Mouse (Mus musculus) erythroid progenitor cell, adult 5-6 weeks (primary cell): ENCODE results near the gene Stim2. TPM values are rescaled to one million over a fixed set of nuclear protein-coding genes. Genes with fewer than 3 reads are reported as not detected.

Experiments used
- ATAC-seq: replicated peaks from 2 replicates; pipeline ENCODE4 v1.8.0; 2016; ENCODE audit warnings: moderate number of reproducible peaks, mild to moderate bottlenecking, moderate TSS enrichment, inconsistent platforms; ENCODE audit not compliant: poor library complexity, low FRiP score, severe bottlenecking
- total RNA-seq, 2 experiments: library from RNA; stranded (forward) in 1 of 2; stranded (reverse) in 1 of 2; fragments of 150-400 nt in 1 of 2; fragments of 186-747, 209-891 nt in 1 of 2; gene quantifications; 2 replicates each; pipeline versions ENCODE4 v1.2.3 to v1.2.4; 2015 to 2017; ENCODE audit warnings: low replicate concordance in 2 of 2

Gene Stim2
- total RNA-seq, 2 experiments from 2014 or later = 5.0 to 8.0 TPM

DNA sequence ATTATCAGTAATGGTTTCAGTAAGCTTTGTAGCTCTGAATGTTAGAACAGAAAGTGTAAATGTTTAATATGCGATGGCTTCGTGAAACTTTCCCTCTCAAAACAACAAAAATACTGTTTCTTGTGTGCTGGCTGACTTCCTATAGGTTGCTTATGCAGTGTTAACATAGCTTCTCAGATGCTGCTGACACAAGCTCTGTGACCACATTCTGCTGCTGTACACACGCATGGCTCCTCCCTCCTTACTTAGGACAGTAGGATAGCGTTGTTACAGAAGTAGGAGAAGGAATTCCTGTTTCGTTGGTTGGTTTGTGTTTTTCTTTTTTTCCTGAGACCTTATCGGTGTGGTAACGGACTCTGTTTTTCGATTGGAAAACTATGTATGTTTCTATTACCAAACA, 42.2 kb downstream of the Stim2 start:
- ATAC-seq = no peak

DNA sequence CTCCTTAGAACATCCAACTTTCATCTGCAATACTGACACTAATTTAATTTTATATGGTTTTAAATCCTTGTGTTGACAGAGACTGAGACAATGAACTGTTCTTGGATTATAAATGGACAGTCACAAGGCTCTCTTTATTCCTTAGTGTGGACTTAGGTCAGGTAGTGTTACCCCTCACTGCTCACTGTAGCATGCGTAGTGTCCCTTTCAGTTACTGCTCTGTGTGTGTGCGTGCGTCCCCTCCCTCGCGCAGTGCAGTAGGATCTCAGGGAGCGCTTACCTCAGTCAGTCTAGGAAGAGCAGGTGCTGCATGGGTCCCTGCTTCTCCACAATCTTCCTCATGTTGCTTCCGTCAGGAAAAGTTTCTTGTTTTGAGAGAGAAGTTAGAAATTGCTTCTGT, 43.7 kb downstream of the Stim2 start:
- no peak for ATAC-seq

DNA sequence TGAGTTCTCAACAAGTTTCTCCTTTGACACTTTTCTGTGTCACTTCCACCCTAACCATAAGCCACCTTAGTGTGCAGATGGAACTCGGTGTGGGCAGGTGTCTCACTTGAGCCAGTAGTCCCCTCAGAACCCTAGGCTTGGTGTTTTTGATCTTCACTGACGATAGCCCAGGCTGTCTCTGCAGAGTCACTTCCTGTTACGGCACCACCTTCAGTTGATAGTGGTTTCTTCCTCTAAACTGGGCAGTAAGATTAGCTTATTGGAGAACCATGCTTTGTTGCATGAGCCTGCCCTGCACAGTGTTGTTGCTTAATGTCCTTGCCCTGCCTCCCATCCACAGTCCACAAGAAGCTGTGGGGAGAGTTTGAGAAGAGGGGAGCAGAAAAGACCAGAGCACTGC, 47.2 kb downstream of the Stim2 start:
- no peak for ATAC-seq

DNA sequence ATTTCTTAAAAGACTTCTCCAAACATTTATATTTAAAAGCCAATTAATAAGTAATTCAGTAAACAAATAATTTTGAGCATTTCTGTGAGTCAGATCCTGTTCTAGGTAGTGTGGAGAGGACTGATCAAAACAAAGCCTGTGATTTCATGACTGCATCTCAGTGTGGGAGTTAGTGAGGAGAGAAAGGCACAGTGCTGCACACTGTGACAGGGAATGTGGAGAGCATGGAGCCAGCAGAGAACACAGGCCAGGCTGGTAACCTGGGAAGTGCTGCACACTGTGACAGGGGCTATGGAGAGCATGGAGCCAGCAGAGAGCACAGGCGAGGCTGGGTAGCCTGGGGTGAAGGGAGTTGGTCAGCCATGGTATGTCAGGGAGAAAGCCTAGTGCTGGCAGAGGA, 48.1 kb downstream of the Stim2 start:
- no peak for ATAC-seq

DNA sequence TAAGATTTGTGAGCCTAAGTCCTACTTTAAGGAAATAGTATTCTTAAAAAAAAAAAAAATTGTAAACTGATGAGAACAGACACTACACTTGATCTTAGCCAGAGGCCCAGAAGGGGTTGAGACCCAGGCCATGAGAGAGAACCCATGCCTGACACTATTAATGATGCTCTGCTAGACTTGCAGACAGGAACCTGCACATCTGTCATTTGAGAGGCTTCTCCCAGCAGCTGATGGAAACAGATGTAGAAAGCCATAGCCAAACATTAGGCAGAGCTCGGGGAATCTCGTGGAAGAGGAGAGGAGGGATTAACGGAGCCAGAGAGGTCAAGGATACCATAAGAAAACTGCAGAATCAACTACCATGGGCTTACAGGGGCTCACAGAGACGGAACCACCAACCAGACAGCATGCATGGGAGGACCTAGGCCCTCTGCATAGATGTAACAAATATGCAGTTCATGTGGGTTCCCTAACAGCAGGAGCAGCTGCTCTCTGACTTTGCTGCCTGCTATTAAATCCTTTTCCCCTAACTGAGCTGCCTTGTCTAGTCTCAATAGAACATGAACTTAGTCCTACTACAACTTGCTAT, 50.9 kb downstream of the Stim2 start:
- ATAC-seq = no peak

DNA sequence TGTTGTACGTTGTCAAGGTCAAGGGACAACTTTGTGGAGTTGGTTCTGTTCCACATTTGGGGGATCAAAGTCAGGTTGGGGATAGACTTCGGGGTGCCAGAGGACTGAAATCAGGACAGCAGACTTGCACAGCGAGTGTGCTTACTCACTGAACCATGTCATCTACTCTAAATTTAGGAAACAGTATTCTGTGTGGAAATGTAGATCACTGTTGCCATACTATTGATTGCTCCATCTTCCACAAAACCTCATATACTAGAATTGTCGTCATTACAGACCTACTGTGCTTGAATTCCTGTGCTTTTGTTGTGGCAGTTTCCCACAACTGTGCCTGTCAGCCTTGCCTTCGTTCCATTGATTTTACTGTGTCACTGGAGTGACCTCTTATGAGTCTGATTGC, 51.6 kb downstream of the Stim2 start:
- ATAC-seq = no peak

DNA sequence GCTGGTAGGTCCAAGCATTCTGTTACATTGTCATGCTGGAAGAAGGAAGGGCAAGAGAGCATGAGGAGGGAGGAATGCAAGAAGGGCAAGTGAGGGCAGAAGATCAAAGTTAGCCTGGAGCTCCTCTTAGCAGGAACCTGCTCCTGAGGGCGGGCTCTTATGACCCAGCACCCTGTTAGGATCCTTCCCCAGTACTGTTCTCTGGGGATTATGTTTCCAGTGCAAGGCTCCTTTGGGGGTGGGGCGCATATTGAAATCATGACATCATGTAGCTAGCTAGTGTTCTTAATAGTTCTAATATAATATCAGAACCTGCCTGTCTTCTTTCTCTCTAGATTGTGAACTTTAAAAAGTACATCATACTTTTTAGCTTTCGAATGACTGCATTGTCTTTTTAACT, 52.8 kb downstream of the Stim2 start:
- no peak for ATAC-seq

DNA sequence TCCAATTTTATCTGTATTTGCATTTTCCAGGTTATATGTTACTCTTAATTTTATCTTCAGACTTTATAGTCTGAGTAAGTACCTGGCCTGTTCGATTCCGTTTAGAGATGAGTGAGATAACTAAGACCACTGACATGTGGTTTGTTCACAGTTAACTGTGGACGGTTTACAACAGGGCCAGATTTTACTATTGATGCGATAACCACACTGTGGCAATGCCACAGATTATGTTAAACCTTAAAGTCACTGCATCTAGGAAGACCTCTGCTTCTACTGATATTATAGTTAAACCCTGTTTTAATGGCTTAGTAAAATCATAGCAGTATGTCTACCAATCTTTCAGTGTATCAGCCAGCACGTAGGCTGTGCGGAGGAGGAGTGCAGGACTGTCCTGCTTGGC, 53.9 kb downstream of the Stim2 start:
- ATAC-seq = no peak

DNA sequence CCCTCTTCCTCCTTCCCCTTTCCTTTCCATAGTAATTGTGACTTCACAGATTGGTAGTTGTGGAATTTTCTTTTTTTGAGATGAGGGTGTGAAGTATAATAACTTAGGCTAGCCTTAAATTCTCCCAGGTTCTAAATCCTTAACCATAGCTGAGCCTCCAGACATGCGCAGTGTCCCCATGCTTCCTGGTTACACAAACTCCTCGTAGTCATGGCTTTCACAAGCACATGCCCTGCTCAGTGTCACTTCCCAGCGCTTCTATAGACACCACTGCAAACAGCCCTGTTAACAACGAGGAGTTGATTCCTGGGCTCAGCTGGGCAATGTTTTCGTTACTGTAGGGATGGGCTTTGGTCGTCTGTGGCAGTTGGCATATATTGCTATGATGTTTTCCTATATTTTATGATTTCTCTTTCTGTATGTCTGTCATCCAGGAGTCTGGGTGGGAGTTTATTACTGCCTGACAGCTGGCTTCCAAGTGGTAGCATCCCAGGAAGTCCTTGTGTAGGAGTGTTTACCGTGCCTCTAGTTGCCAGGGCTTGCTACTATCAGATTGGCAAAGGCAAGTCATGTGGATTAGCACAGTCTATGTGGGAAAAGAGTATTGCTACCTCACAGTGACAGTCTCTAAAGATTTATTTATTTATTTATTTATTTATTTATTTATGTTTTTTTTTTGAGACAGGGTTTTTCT, 55.5 kb downstream of the Stim2 start:
- ATAC-seq = no peak

DNA sequence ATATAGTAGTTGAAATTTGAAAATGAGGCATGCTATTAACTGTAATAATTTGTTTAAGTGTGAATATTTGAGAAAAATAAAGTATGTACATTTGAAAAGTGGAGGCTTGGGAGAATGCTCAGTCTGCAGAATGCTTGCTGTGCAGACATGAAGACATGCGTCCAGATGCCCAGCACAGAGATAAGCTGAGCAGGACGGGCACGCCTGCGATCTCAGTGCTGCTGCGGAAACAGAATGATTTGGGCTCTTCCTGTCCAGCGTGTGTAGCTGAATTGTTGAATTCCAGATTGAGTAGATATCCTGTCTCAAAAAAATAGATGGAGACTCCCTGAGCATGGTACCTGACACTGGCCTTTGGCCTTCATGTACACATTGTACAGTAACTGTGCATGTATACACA, 58.0 kb downstream of the Stim2 start:
- no peak for ATAC-seq

DNA sequence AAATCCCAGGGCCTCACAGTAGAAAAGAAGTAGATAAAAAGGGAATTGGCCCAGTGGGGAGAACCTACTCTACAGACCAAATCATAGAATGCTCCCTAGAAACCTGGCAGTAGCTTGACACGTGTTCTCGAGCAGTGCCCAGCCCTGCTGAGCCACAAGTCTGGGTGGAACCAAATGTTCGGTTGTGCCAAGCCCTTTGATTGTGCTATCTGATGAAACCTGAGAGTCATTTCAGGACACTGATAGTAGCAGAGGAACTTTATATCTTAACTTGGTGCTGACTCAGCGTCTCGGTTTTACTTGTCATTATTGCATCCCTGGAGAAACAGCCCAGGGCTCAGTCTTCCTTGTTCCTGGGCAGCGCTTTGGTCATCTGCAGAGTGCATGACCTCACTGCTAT, 61.7 kb downstream of the Stim2 start:
- no peak for ATAC-seq

DNA sequence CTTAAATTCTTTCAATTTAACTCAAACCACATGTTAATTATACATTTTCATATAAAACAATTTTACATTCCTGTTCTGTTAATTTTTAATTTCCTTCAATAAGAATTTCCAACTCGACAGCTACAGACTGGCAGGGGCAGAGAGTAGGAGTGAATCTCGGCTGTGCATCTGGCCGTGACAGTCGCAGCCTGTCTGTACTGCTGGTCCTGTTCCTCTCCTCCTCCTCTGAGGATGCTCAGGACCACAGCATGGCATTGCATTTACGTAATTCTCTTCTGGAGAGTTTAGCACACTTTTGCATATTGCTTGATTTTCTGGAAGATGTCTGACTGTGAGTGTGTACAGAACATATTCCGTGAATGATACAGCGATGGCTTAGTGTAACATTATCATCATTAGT, 63.8 kb downstream of the Stim2 start:
- no peak for ATAC-seq

DNA sequence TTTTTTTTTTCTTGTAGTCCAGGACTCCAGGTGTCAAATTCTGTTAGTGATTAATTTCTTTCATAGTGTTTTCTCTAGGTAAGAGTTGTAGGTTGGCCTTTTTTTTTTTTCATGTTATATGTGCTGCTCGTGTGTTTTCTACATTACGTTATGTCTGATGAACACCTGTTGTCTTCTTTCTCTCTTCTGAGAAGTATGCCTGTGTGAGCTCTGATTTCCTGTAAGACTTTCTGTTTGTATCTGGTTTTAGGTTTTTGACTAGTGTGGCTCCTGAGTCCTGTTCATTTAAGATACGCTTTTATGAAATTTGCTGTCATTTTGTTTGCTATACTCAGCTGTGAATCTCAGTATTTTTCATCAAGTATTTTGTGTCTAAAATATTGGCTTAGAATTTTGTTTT, 69.3 kb downstream of the Stim2 start:
- ATAC-seq = no peak

DNA sequence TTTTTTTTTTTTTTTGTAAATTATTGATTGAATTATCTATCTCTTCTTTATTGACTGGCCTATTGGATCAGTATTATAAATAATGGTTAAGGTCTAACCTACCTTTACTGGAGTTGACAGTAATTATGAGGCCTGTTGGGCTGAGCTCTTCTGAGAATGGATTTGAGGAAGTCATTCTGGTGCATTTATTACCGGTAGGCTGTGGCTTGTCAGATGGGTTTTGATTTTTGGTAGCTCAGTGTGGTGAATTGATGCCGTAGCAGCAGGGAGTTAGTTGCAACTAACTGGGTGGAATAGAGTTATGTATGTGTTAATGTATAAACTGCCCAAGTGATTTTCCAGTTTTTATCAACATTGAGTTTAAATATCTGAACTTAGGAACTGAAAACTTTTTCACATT, 72.2 kb downstream of the Stim2 start:
- ATAC-seq = no peak

DNA sequence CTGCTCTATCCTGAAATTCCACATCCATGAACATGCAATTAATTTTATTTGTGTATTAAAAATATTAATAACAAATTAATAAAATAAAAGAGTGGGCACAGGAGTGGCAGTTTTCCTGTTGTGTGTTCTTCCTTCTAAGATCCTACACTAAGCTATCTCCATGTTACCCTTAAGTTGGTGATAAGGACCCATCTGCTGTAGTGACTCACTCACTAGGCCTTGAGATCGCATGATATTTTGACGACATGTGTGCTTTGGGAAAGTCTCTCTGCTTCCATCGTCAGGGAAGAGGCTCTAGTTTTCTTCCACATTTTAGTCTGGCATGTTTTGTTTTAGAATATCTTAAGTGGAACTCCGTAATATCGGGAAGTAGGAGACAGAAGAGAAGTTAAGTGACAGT, 73.0 kb downstream of the Stim2 start:
- no peak for ATAC-seq

DNA sequence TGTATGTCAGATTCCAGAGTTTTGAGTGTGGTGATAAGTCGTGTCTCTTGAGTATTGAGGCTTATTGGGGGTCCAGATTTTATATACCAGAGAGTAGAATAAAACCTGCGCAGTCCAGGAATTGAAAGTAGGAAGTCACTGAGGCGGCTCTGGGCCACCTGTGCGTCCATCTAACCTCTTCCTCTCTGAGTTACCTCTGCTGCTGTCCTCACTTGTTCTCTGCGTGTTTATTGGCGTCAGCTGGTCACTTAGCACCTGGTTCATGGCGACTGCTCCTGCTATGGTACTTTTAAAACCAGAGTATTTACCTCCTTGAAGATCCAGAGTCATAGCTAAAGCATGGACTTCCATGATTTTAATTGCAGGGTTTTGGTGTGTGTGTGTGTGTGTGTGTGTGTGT, 73.4 kb downstream of the Stim2 start:
- ATAC-seq = no peak

DNA sequence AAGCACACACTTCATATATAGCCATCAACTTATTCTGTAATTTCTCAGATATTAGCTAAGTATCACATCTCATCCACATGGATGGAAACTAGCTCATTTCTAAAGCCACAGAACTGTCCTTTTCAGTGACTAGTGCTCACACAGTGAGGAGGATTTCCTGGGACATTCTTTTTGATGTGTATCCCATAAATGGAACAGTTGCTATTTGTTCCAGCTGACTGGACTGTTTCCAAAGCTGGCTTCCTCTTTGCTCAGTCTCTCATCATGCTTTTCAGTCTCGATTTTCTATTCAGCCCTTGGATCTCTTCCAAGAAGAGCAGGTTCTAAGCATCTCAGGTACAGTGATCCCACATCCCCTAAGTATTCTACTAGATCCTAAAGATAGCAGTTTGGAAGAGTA, 75.0 kb downstream of the Stim2 start:
- ATAC-seq = no peak

DNA sequence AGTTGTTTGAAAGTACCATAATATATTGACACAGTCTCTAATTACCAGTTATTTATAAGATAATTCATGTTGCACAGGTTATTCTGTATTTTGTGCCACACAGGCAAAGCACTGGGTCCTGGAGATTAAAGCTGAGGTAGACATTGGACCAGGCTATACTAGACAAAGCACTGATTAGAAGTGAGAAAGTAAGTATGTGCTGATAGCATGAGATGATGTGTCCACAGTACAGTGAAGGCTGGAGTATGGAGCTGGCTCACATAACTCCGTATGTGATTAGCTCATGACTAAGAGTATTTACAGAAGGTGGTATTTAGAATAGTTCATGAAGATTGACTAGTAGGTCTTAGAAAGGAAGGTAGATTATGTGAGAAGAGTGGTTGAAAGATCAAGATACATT, 81.7 kb downstream of the Stim2 start:
- no peak for ATAC-seq

DNA sequence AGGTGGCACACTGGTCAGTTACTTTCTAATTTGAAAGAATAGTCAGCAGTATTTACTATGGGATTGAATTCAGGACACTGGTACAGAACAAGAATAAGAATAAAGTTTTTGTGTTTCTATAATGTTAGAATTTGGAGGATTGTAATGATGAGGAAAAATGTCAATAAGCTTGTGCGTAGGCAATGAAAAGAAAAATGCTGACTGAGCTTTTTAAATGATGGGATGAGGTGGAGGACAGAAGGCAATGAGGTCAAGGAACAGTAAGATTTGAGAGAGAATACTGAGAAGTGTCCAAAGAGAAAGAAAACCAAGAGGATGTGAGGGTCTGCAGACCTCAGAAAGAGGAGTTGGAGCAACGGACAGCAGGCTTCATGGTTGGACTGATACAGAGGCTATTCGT, 89.6 kb downstream of the Stim2 start:
- ATAC-seq = no peak

DNA sequence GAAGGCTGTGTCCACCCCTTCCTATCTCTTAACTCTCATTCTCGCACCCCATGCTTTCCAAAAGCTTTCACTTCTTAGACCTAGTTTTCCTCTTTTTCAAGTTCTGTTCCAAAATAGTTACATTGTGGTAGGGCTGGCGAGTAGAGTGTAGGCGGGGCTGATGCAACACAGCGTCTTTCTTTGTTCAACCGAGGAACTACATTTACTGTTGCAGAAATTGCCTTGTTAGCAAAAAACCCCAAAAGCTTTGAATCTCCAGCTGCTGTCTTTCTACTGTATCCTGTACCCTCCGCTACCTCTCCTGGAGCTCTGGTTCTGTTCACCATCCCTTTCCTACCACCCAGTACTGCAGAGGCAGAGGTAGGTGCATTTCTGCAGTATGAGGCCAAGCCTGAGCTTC, 99.9 kb downstream of the Stim2 start:
- ATAC-seq = no peak

DNA sequence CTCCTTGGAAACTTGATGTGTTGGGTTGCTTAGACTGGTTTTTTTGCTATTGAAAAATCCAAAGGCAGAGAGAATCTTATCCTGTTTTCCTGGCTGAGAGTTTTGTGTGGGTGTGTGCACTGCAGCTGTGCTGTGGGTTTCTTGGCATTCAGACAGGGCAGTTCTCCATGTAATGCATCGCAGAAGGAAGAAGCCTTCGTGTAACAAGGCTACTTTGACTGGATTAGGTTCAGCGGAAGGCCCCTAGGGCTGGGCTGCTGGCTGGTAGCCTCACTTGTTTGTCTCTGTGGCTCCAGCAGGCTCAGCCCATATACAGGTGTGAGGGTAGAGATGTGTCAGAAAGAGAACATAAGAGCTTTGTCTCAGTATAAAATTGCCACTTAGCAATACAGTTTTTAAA, 102.6 kb downstream of the Stim2 start:
- ATAC-seq = no peak

DNA sequence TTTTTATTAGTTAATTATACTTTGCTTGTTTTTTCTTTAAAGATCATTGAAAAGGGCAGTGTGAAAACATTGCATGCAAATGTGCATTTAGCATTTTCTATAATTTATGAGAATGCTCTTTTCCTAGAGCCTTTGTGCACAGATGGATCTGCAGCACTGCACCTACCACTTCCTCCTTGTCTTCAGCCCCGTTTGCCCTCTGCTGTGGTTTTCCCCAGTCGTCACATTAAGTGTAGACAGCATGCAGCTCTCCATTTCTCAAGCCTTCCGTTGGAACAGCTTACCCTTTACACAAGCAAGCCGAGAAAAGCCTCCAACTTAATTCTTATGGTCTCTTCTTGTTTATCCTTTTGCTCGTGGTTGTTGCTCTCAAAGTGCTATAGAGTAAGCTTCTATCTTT, 103.0 kb downstream of the Stim2 start:
- no peak for ATAC-seq
